Mouse (Mus musculus) G1E (cell line): ENCODE data around the gene Six2. TPM values are rescaled to one million over a fixed set of nuclear protein-coding genes. Genes with fewer than 3 reads are reported as not detected.

ENCODE experiments used
- ATAC-seq: 2 replicates; pipeline ENCODE4 v1.8.0; 2016; ENCODE audit warnings: mild to moderate bottlenecking; ENCODE audit not compliant: insufficient number of reproducible peaks, poor library complexity, low FRiP score, severe bottlenecking; ENCODE audit errors: extremely low read depth
- DNase-seq: peaks from one replicate; pipeline ENCODE4 v3.0.0; 2012; ENCODE audit warnings: low spot score
- H3K27me3 ChIP-seq: 2 replicates; pipeline ENCODE4 v1.6.1; 2012; ENCODE audit warnings: mild to moderate bottlenecking, low read length, inconsistent platforms; ENCODE audit not compliant: insufficient read depth
- H3K36me3 ChIP-seq: replicated peaks from 2 replicates; pipeline ENCODE3; 2012; ENCODE audit warnings: mild to moderate bottlenecking, inconsistent platforms
- H3K4me1 ChIP-seq: 2 replicates; pipeline ENCODE4 v1.6.1; 2012; ENCODE audit warnings: low read depth, low read length, inconsistent platforms, mixed read lengths; ENCODE audit not compliant: insufficient read depth
- H3K4me3 ChIP-seq: 2 replicates; pipeline ENCODE4 v1.5.1; 2012; ENCODE audit warnings: low read depth, mild to moderate bottlenecking, inconsistent platforms, low read length, moderate library complexity, mixed read lengths
- H3K9me3 ChIP-seq: replicated peaks from 2 replicates; pipeline ENCODE4 v1.6.1; 2012; ENCODE audit warnings: inconsistent platforms
- CTCF ChIP-seq: IDR thresholded peaks from 2 replicates; pipeline ENCODE4 v1.5.1; 2012; ENCODE audit warnings: low read depth, low read length, inconsistent platforms, mixed read lengths
- GATA1 ChIP-seq: IDR thresholded peaks from 2 replicates; pipeline ENCODE4 v1.6.1; 2012; ENCODE audit warnings: borderline replicate concordance, low read length, inconsistent platforms, mixed read lengths
- GATA2 ChIP-seq: IDR thresholded peaks from 2 replicates; pipeline ENCODE4 v1.6.1; 2012; ENCODE audit warnings: low read depth, low read length, inconsistent platforms, borderline replicate concordance
- POLR2AphosphoS5 ChIP-seq: IDR thresholded peaks from 2 replicates; pipeline ENCODE4 v1.6.1; 2012; ENCODE audit warnings: low read depth, low read length, inconsistent platforms; ENCODE audit not compliant: insufficient replicate concordance
- TAL1 ChIP-seq: conservative IDR thresholded peaks from 2 replicates; pipeline ENCODE4 v1.6.1; 2012; ENCODE audit warnings: low read depth, low read length, inconsistent platforms, mixed read lengths
- polyA plus RNA-seq: library from polyadenylated mRNA; stranded (reverse); fragments of >175 nt; gene quantifications from 2 replicates; pipeline ENCODE4 v1.2.3, GENCODE M21; 2012
- total RNA-seq, 2 experiments: library from RNA; stranded (forward) in 1 of 2; stranded (reverse) in 1 of 2; fragments of 200-1000 nt in 1 of 2; fragments of >200 nt in 1 of 2; fragmentation: Nextera tagmentation in 1 of 2; gene quantifications; 2 replicates each; pipeline ENCODE4 v1.2.3; 2014 to 2017

Six2 gene
- total and polyA plus RNA-seq, 3 experiments = not detected

GRCm38 (mm10) chr17:85683111-85683983 is 4.7 kb downstream of the Six2 start:
- TF ChIP-seq POLR2AphosphoS5 (no peak), GATA1 (no peak), TAL1 (no peak)
- Histone ChIP-seq H3K9me3 (peaks cover 22% of the 10 kb centered on the region), H3K27me3 (peaks cover 2% of the 10 kb centered on the region; the same call in 1 of the 2 replicates), H3K4me1 (no peaks in the 10 kb centered on the region), H3K4me3 (no peak overlapping the region), H3K36me3 (no peaks in the 10 kb centered on the region)
- ATAC-seq = no peak
- no peak for DNase-seq

- no peaks in the 10 kb centered on the region for H3K36me3 ChIP-seq
- H3K4me3 ChIP-seq = no peak overlapping the region
- peaks cover 2% of the 10 kb centered on the region; the same call in 1 of the 2 replicates for H3K27me3 ChIP-seq
- H3K9me3 ChIP-seq = peaks cover 15% of the 10 kb centered on the region
- H3K4me1 ChIP-seq = no peaks in the 10 kb centered on the region
- DNase-seq (no peak), ATAC-seq (no peak)
- TF ChIP-seq CTCF = no peak
- no peak for TF ChIP-seq GATA1
- no peak for TF ChIP-seq POLR2AphosphoS5
- TF ChIP-seq TAL1 = no peak
- no peak for TF ChIP-seq GATA2
Measured at GRCm38 (mm10) chr17:85682181-85682710, 5.8 kb downstream of the Six2 start.

GRCm38 (mm10) chr17:85681741-85682140 is 6.3 kb downstream of the Six2 start:
- Histone ChIP-seq H3K27me3 (peaks cover 2% of the 10 kb centered on the region; the same call in 1 of the 2 replicates), H3K9me3 (peaks cover 10% of the 10 kb centered on the region), H3K4me3 (no peak overlapping the region), H3K36me3 (no peaks in the 10 kb centered on the region), H3K4me1 (no peaks in the 10 kb centered on the region)
- TF ChIP-seq GATA1 (no peak), POLR2AphosphoS5 (no peak), CTCF (no peak), TAL1 (no peak), GATA2 (no peak)
- ATAC-seq (no peak), DNase-seq (no peak)

GRCm38 (mm10) chr17:85680851-85681550 is 7.1 kb downstream of the Six2 start:
- peaks cover 2% of the 10 kb centered on the region; the same call in 1 of the 2 replicates for H3K27me3 ChIP-seq
- no peak for ATAC-seq

DNA sequence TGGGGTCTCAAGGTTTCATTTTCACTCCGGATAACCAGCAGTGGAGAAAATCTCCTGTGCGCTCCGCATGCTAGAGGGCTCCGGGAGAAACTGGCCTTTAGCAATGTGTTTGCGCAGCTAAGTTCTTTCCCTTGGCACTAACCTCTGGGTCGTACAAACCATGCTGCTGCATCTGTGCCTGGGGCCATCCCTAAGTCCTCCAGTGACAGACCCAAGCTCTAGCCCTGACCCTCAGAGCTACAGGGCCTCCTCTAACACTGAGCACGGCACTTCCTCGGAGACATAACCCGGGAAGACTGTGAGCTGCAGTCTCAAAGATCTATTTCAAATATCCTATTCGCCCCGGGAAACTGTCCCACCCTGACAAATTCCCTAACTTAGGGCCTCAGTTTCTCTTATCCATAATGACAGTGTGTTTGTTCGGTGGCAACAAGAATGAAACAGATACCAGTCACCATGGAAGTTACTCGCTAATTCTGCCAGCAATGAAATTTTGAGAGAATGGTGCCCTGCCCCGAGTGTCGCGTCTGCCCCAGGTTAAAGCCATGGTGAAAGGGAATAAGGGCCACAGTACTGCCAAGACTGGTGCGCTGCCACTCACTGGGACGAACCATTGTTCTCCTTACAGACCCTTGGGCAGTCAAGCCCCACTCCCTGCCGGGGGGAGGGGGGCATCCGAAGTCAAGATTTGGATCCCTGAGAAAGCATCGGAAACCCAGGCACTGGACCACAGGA is 7.8 kb downstream of the Six2 start:
- no peak for ATAC-seq
- Histone ChIP-seq H3K4me3 (no peak overlapping the region), H3K27me3 (peaks cover 2% of the 10 kb centered on the region; the same call in 1 of the 2 replicates)

More at GRCm38 (mm10) chr17:85680851-85681550, 7.1 kb downstream of the Six2 start:
- no peak overlapping the region for H3K4me3 ChIP-seq
- no peaks in the 10 kb centered on the region for H3K4me1 ChIP-seq
- H3K36me3 ChIP-seq = no peaks in the 10 kb centered on the region
- DNase-seq = no peak
- 0 out of 2 replicates have a peak, but pooled peaks cover 5% of the 10 kb centered on the region for H3K9me3 ChIP-seq
- TF ChIP-seq GATA1 (no peak), GATA2 (no peak), CTCF (no peak), POLR2AphosphoS5 (no peak), TAL1 (no peak)

GRCm38 (mm10) chr17:85679651-85680050 is 8.4 kb downstream of the Six2 start:
- TF ChIP-seq GATA1 (no peak), POLR2AphosphoS5 (no peak), CTCF (no peak), TAL1 (no peak), GATA2 (no peak)
- DNase-seq = no peak
- Histone ChIP-seq H3K36me3 (no peaks in the 10 kb centered on the region), H3K27me3 (peaks cover 5% of the 10 kb centered on the region; the same call in 1 of the 2 replicates), H3K4me3 (no peak overlapping the region), H3K4me1 (no peaks in the 10 kb centered on the region), H3K9me3 (no peaks in the 10 kb centered on the region)
- ATAC-seq = no peak

More for the DNA sequence above, 7.8 kb downstream of the Six2 start:
- TF ChIP-seq TAL1 = no peak
- TF ChIP-seq POLR2AphosphoS5 = no peak
- TF ChIP-seq GATA1 = no peak
- no peak for TF ChIP-seq GATA2
- no peak for TF ChIP-seq CTCF
- Histone ChIP-seq H3K9me3 (0 out of 2 replicates have a peak, but pooled peaks cover 3% of the 10 kb centered on the region), H3K4me1 (no peaks in the 10 kb centered on the region), H3K36me3 (no peaks in the 10 kb centered on the region)
- DNase-seq = no peak
